Mouse (Mus musculus) midbrain, embryonic 13.5 days (tissue): ENCODE results near the gene Optc. TPM values are rescaled to one million over a fixed set of nuclear protein-coding genes. Genes with fewer than 3 reads are reported as not detected.

Experiments used
- ATAC-seq: fragments of 200-750 bp; cut with Nextera tagmentation; 2 replicates; pipeline ENCODE4 v1.8.0; 2017; ENCODE audit warnings: mild to moderate bottlenecking, moderate TSS enrichment, moderate library complexity
- H3K27ac ChIP-seq: fragments of 300-500 bp; sonication (generic); 2 replicates; pipeline ENCODE4 v1.5.1; 2015; ENCODE audit warnings: inconsistent platforms, mild to moderate bottlenecking, moderate library complexity
- H3K27me3 ChIP-seq: fragments of 300-500 bp; sonication (generic); 2 replicates; pipeline ENCODE4 v1.6.1; 2015; ENCODE audit warnings: mild to moderate bottlenecking, inconsistent platforms
- H3K36me3 ChIP-seq: fragments of 300-500 bp; sonication (generic); 2 replicates; pipeline ENCODE4 v1.6.1; 2015; ENCODE audit warnings: mild to moderate bottlenecking, inconsistent platforms
- H3K4me1 ChIP-seq: fragments of 300-500 bp; sonication (generic); replicated peaks from 2 replicates; pipeline ENCODE4 v1.6.1; 2015; ENCODE audit warnings: inconsistent platforms
- H3K4me2 ChIP-seq: fragments of 300-500 bp; sonication (generic); replicated peaks from 2 replicates; pipeline ENCODE4 v1.6.1; 2015; ENCODE audit warnings: moderate library complexity, mild to moderate bottlenecking, inconsistent platforms
- H3K4me3 ChIP-seq: fragments of 300-500 bp; sonication (generic); replicated peaks from 2 replicates; pipeline ENCODE4 v1.5.1; 2015; ENCODE audit warnings: mild to moderate bottlenecking, inconsistent platforms
- H3K9ac ChIP-seq: fragments of 300-500 bp; sonication (generic); replicated peaks from 2 replicates; pipeline ENCODE4 v1.6.1; 2015; ENCODE audit warnings: mild to moderate bottlenecking, inconsistent platforms
- H3K9me3 ChIP-seq: fragments of 300-500 bp; sonication (generic); 2 replicates; pipeline ENCODE4 v1.6.1; 2016; ENCODE audit warnings: mild to moderate bottlenecking, inconsistent platforms
- WGBS: fragments of 180-500 bp; shearing (Covaris S2); methylation state at CpG from one replicate; pipeline ENCODE4 v1.1.7; 2015; 5-methylcytosine and 5-hydroxymethylcytosine counted together
- polyA plus RNA-seq: library from polyadenylated mRNA; unstranded; fragments of >200 nt; fragmentation: Nextera tagmentation; extraction: Ambion mirVana; gene quantifications from 2 replicates; pipeline ENCODE4 v1.2.1, GENCODE M21; 2015

The Optc gene
- polyA plus RNA-seq, 1 experiment from 2014 or later: 4.9 TPM

DNA sequence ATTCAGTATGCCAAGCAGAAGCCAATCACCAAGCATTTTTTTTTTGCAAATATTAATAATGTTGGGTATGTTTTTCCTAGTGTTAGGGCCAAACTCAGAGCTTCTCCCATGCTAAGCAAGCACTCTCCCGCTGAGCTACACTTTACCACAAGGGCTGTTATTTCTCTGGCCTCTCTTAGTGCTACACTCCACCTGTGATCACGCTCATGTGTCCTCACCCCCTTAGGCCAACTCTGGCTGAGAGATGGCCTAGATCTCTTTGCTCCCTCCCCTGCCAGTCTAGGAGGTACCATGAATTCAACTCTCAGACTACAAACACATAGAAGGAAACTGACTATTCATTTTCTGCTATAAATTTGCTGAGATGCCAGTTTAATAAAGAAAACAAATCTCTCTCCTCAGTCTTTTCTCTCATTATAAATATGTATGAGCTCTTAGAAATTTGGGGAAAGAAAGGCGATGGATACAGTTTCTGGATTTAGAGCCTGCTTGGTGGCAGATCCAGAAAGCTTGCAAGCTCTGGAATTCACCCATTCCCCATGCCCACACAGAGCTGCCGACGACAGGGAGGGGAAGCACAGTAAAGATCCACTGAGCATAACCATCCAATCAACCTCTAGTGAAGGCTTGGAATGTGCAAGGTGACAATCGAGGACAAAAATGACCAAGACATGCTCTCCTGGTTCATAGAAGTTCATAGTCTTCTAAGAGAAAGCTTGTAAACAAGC is 34.5 kb downstream of the Optc start:
- Histone ChIP-seq H3K4me3 (no peak overlapping the region), H3K9ac (no peak overlapping the region), H3K27ac (no peak overlapping the region), H3K36me3 (no peaks in the 10 kb centered on the region), H3K9me3 (no peaks in the 10 kb centered on the region), H3K4me2 (no peak overlapping the region), H3K27me3 (no peaks in the 10 kb centered on the region), H3K4me1 (no peaks in the 10 kb centered on the region)
- 92% methylated on average over 6 of the region's 6 CpGs for WGBS
- no peak for ATAC-seq

DNA sequence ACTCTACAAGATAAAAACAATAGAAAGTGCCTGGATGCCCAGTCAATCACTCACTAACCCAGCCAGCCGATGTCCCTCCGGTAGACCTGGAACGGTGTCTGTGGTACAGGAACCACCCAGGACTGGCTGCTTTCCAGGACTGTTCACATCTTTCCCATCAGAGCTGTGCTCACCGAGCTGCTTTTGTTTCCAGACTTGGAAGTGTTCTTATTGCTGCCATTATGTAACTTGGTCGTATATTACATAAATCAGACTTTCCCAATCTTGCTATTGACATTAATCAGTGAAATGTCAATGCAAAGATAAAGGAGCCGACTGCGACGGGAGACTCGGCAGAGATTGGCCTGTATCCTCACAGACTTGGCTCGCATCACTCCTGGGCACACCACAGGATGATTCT is 36.6 kb downstream of the Optc start:
- 88% methylated on average over 10 of the region's 10 CpGs for WGBS
- no peak overlapping the region for H3K4me2 ChIP-seq
- H3K27me3 ChIP-seq: no peaks in the 10 kb centered on the region
- no peaks in the 10 kb centered on the region for H3K4me1 ChIP-seq
- no peaks in the 10 kb centered on the region for H3K36me3 ChIP-seq
- H3K9ac ChIP-seq: no peak overlapping the region
- H3K4me3 ChIP-seq: no peak overlapping the region
- no peak for ATAC-seq
- H3K27ac ChIP-seq: no peak overlapping the region
- H3K9me3 ChIP-seq: no peaks in the 10 kb centered on the region

DNA sequence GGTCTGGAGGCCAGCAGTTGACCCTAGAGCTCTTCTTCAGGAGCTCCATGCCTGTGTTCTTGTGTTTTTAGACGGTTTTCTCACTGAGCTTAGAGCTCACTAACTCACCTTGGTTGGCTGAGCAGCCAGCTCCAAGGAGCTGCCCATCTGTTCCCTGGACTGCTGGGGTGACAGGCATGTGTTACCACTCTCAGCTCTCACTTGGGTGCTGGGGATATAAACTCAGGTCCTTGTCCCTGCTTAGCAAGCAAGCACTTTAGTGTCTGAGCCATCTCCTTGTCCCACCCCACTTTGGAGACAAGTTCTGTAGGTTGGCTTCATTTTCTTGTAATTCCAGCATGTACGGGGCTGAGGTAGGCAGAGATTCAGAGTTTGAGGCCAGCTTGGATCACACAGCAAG is 38.6 kb downstream of the Optc start:
- no peaks in the 10 kb centered on the region for H3K27me3 ChIP-seq
- no peak overlapping the region for H3K9ac ChIP-seq
- H3K4me2 ChIP-seq: no peak overlapping the region
- H3K4me3 ChIP-seq: no peak overlapping the region
- H3K27ac ChIP-seq: no peak overlapping the region
- WGBS: 75% methylated on average over 2 of the region's 2 CpGs
- H3K9me3 ChIP-seq: peaks cover 6% of the 10 kb centered on the region; the same call in 1 of the 2 replicates
- no peaks in the 10 kb centered on the region for H3K36me3 ChIP-seq
- H3K4me1 ChIP-seq: no peaks in the 10 kb centered on the region
- ATAC-seq: no peak

DNA sequence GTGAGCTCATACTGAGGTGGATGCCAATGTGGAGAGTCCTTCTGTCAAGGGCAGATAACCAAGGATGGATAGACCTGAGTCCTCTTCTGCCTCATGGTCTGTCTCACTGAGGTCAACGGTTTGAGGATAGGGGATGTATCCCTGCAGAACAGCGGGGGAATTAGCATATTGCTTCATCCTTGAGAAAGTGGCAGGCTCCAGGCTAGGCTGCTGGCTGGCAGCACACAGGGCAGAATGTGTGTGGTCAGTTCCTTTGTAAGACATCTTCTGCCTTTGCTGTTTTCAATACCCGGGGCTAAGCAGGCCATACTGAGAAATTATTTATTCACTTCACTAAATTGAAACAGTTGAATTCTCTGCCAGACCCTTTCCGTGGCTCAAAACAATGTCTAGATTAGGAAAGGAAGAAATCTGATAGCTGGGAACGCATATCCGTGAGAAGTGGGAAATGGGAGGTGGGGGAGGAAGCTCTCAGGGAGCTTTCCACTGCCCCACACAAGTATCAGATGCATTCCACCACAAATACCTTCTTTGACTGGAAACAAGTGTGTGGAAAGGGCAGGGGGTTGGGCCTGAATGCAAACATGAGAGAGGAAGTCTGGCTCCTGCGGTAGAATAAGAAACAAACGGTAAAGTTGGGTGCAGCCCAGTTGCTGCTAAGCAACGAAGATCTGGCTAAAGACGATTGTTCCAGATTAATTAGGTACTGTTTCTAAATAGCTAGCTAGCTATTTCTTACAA is 44.4 kb downstream of the Optc start:
- 29% methylated on average over 10 of the region's 10 CpGs for WGBS
- no peak overlapping the region for H3K4me3 ChIP-seq
- H3K27ac ChIP-seq: peak overlapping the region; percentile 58; the same call in 1 of the 2 replicates
- no peak for ATAC-seq
- H3K9ac ChIP-seq: no peak overlapping the region
- H3K4me1 ChIP-seq: peaks cover 33% of the 10 kb centered on the region
- H3K4me2 ChIP-seq: no peak overlapping the region
- H3K27me3 ChIP-seq: no peaks in the 10 kb centered on the region
- peaks cover 6% of the 10 kb centered on the region; the same call in 1 of the 2 replicates for H3K9me3 ChIP-seq
- H3K36me3 ChIP-seq: no peaks in the 10 kb centered on the region

DNA sequence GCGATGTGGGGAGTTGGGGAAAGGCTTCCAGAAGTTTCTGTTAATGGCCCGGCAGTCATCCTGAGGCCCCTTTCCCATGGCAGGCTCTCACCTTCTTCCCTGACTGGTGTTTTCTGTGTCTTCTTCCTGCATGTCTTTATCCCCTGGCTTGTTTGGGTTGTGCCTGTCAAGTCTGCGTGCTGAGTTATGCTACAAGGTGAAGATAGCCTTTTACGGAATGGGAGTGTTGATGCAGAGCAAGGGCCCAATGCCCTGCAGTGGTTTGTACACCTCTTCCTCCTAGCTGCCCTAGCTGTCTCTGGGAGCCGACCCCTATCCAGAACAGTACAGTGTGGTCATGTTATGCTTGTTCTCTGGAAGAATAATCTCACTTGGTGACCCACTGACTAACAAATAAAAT is 46.8 kb downstream of the Optc start:
- H3K27me3 ChIP-seq: peaks cover 9% of the 10 kb centered on the region; the same call in 1 of the 2 replicates
- peaks cover 6% of the 10 kb centered on the region; the same call in 1 of the 2 replicates for H3K9me3 ChIP-seq
- H3K4me2 ChIP-seq: no peak overlapping the region
- peaks cover 42% of the 10 kb centered on the region for H3K4me1 ChIP-seq
- no peak overlapping the region for H3K4me3 ChIP-seq
- H3K36me3 ChIP-seq: no peaks in the 10 kb centered on the region
- no peak overlapping the region for H3K27ac ChIP-seq
- ATAC-seq: no peak
- no peak overlapping the region for H3K9ac ChIP-seq
- 78% methylated on average over 5 of the region's 5 CpGs for WGBS

DNA sequence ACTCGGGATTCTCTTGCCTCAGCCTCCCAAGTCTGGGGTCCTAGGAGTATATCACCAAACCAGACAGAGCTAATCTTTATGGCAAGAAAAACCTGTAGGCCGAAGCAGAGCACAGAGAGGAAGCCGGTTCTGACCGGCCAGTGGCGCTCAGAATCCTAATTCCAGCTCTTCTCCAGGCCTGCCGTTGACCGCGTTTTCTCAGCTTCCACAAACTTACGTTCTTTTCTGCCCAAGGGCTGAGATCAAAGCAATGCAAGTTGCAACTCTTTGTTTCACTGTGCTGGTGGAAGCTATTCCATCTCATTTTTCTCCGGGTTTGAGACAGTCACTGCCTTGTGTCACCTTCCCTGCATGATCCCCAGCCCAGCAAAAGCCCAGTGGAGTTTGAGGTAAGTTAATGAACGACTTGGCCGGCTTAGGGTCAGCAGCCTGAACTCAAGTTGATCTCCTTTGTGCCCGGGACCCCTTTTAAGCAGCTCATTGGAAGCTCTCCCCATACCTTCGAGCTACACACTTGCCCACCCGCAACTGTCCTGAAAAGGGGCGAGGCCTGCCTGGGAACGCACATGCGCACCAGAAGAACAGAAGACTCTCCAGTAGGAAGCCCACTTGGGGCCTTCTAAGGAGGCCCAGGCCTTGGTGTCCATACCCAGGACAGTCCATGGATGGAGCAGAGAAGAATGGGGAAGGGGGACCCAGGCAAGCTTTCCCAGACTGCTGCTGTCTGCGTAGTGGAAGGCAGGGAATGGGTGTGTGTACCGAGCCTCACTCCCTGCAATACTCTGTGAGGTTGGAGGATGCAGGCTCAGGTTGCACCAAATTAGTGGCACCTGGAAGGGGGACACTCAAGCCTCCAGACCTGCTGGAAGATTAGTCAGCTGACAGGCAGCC is 47.7 kb downstream of the Optc start:
- ATAC-seq: no peak
- H3K36me3 ChIP-seq: no peaks in the 10 kb centered on the region
- H3K27ac ChIP-seq: peak overlapping the region; percentile 74
- H3K4me1 ChIP-seq: peaks cover 51% of the 10 kb centered on the region
- no peak overlapping the region for H3K4me3 ChIP-seq
- no peak overlapping the region for H3K9ac ChIP-seq
- H3K27me3 ChIP-seq: peaks cover 9% of the 10 kb centered on the region; the same call in 1 of the 2 replicates
- H3K4me2 ChIP-seq: no peak overlapping the region
- H3K9me3 ChIP-seq: no peaks in the 10 kb centered on the region
- WGBS: 79% methylated on average over 20 of the region's 20 CpGs

DNA sequence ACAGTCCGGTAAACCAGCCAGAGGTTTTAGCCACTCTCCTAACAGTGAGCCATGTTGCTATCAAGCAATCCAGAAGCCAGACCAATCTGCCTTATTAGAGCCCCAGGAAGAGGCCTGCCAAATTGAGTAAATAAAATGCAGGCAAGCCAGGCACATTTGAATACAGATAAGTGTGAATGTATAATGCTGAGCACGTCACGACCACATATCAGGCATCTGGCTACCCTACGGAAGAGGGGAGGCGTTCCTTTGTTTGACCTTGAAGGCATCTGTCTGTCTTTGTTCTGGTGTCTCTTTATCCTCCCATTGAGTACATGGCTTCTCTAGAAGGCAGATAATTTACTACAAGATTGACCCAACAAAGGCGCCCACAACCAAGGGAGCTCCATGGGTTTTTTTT is 48.5 kb downstream of the Optc start:
- Histone ChIP-seq H3K27ac (peak overlapping the region; percentile 74), H3K4me3 (no peak overlapping the region), H3K9me3 (no peaks in the 10 kb centered on the region), H3K36me3 (no peaks in the 10 kb centered on the region), H3K9ac (no peak overlapping the region), H3K4me2 (no peak overlapping the region), H3K27me3 (peaks cover 9% of the 10 kb centered on the region; the same call in 1 of the 2 replicates), H3K4me1 (peaks cover 57% of the 10 kb centered on the region)
- 24% methylated on average over 6 of the region's 6 CpGs for WGBS
- ATAC-seq: peak; percentile 18

DNA sequence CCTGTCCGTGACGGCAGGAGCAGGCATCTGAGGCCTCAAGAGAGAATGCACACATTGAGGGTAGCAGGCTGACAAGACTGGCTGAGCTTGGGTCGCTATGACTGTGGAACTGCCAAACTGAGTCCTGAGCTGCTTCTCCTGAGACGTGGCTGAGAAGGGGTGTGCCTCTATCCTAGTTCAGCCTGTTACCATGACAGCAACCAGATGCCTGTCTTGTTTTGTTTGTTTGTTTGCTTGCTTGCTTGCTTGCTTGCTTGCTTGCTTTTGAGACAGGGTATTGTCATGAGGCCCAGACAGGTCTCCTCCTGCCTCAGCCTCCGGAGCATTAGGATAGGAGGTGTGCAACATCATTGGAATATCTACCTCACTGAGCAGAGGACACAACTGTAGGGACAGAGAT is 50.0 kb downstream of the Optc start:
- 79% methylated on average over 5 of the region's 5 CpGs for WGBS
- no peak for ATAC-seq

DNA sequence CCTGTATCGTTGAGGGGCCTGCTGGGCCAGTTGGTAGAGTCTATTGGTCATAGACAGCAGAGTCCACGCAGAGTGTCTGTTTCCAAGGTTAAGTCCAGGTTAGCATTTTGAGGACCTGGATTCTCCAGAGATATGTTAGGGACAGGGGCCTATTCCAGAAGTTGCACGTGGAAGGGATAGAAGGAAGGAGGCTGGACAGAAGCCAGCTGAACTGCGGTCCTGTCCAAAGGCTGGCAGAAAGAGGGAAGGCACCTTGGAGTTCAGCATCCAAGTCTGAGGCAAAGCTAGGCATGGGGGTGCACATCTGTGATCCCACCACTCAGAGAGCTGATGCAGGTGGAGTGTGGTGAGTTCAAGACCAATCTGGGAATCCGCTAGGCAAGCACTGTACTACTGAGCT is 50.6 kb downstream of the Optc start:
- Histone ChIP-seq H3K9ac (no peak overlapping the region), H3K9me3 (no peaks in the 10 kb centered on the region), H3K27me3 (peaks cover 23% of the 10 kb centered on the region), H3K4me2 (no peak overlapping the region), H3K4me1 (peaks cover 51% of the 10 kb centered on the region), H3K27ac (no peak overlapping the region), H3K4me3 (no peak overlapping the region), H3K36me3 (no peaks in the 10 kb centered on the region)
- WGBS: 94% methylated on average over 5 of the region's 5 CpGs
- ATAC-seq: no peak

More for the DNA sequence above, 50.0 kb downstream of the Optc start:
- Histone ChIP-seq H3K36me3 (no peaks in the 10 kb centered on the region), H3K27me3 (peaks cover 22% of the 10 kb centered on the region), H3K4me1 (peaks cover 51% of the 10 kb centered on the region), H3K4me3 (no peak overlapping the region), H3K9ac (no peak overlapping the region), H3K9me3 (no peaks in the 10 kb centered on the region), H3K4me2 (no peak overlapping the region), H3K27ac (no peak overlapping the region)

DNA sequence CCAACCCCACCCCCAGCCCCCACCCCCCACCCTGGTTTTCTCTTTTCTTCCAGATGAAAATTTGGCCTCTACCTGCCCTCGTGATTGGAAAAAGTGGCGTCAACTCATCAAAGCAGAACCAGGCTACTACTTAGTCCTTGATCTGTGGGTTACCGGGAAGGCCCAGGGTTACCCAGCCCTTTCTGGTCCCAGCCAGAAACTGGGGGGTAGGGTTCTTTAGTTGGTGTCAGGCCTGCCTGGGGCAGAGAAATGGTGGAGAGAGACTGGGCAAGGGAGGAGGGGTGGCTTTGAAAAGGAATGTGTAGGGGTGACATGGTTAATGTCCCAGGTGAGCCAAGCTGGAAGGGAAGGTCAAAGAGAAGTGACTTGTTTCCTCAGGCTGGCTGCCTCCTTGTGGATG is 51.1 kb downstream of the Optc start:
- Histone ChIP-seq H3K4me2 (no peak overlapping the region), H3K9ac (no peak overlapping the region), H3K4me3 (no peak overlapping the region), H3K27me3 (peaks cover 23% of the 10 kb centered on the region), H3K4me1 (peaks cover 51% of the 10 kb centered on the region), H3K9me3 (no peaks in the 10 kb centered on the region), H3K36me3 (no peaks in the 10 kb centered on the region), H3K27ac (no peak overlapping the region)
- 66% methylated on average over 3 of the region's 3 CpGs for WGBS
- no peak for ATAC-seq

DNA sequence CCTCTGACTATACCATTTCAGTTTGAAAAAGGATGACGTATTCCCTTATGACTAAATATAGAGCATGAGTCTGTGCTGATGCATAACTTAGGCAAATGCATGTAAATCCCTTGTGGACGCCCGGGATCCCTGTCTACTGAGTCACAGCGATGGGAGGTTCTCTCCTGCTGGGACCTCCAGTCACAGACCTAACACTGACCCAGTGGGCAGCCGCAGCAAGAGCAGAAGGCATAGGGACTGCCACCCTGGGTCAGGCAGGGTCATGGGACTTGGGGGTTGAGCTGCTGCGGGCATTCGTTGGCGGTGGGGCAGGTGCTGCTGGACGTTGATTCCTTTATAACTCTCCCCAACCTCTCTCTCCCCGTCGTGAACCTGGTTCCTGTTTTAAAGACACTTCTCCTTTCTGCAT is 51.7 kb downstream of the Optc start:
- Histone ChIP-seq H3K4me1 (peaks cover 51% of the 10 kb centered on the region), H3K4me2 (no peak overlapping the region), H3K27ac (no peak overlapping the region), H3K9ac (no peak overlapping the region), H3K9me3 (no peaks in the 10 kb centered on the region), H3K27me3 (peaks cover 23% of the 10 kb centered on the region), H3K36me3 (no peaks in the 10 kb centered on the region), H3K4me3 (no peak overlapping the region)
- no peak for ATAC-seq
- WGBS: 6% methylated on average over 11 of the region's 11 CpGs
